Mouse (Mus musculus): ENCODE data around the gene Ccdc93.

The Ccdc93 gene

GRCm38 (mm10) chr1:121430938-121431928 is at the start of gene Ccdc93:
Gene Ccdc93, plus strand, starts transcription at chr1:121431049.
- peak; percentile 99 to 100 for DNase-seq

DNA sequence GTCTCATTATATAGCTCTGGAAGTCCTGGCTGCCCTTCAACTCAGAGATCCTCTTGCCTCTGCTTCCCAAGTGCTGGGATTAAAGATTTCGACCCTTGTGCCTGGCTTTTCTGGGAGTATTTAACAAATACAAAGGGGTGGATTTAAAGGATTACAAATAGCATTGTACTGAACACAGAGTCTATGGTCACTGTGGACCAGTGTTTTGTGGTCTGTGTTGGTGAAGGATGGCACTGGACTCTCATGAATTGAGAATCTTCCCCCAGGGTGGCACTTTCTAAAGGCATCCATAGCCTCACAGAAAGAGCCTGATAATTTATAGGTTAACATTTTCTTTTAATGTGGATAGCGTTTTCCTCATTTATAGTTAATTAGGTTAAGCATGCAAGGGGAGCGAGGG is 49.3 kb upstream of the Ccdc93 start:
- DNase-seq = no peak

DNA sequence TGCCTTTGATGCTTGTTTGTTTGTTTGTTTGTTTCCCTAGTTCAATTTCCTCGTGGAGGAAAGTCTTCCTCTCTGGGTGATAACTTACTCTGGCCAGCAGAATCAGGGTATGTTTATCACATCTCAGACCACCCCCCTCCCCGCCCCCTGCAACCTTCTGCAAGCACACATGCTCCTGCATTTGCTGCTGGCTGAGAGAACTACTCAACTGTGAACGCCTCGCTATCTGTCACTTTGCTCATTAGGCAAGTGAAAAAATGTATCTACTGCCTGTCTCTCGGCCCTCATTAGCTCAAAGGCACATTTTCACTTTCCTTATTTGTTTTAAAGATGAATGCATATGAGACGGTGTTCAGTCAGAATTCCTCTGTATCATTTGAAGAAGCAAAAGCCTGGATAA is 42.5 kb upstream of the Ccdc93 start:
- no peak for DNase-seq

DNA sequence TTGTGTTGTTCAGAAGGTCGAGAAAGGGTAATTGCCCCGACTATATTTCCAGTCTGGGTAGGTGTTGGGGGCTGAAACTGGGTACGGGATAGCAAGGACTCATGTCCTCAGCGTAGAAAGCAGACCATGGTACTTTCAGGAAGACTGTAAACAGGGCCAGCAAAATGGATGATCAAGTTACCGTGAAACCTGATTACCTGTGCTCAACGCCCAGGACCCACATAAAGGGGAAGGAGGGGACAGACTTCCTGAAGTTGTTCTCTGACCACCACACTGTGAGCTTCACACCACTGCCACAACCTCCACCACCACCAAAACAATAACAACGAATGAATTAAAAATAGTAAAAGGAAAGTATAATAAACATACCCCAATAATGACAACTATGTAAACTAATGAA is 42.1 kb upstream of the Ccdc93 start:
- DNase-seq = no peak

DNA sequence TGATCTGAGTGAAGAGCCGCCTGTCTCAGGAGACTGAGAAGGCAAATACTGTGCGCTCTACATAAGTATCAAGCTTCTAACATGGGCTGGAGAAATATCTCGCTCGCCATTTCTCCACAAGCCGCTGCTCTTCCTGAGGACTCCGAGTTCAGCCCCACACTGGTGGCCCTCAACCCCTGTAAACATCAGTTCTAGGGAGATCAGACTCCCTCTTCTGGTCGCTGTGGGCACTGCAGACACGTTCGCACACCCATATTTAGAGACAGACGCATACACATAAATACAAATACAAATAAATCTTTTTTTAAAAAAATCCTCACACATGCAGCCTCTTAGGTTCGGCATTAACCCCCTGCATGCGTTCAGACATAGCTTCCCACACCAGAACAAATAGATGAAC is 41.3 kb upstream of the Ccdc93 start:
- DNase-seq = peak; percentile 13 to 20

- no peak for DNase-seq
These were observed 40.8 kb upstream of the Ccdc93 start for GRCm38 (mm10) chr1:121390003-121390402.

DNA sequence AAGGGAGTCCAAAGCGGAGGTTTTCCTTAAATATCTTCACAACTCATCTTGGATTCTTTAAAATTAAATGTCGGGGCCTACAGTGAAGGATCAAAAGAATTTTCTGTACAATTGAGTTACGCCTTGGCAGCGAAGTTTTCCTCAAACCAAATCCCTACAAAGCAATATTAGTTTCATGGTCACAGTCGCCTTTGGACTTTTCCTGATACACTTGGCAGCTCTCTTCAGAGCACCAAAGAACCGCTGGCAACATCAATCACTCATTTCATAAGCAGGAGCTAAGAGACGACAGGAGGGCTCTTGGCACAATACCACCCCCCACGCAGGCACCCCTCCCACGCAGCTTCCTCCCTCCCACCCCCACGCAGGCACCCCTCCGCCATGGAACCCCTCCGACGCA is 40.4 kb upstream of the Ccdc93 start:
- DNase-seq = no peak

DNA sequence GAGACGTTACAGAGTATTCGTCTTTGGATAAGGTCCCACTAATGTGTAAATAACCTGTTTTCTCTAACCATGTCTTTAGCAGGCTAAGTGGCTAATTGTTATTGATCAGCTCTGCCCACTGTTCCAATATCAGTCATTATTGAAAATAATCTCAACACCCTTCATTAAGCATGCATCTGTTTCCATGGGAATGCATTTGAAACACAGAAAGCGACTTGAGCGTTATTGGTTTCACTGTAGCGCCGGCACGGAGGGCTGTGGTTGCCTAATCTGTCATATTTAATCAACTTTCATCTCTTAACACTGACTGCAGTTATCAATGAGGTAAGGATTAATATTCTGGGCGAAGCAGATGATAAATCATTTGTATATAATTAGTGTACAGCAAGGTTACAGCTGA is 40.0 kb upstream of the Ccdc93 start:
- no peak for DNase-seq

DNA sequence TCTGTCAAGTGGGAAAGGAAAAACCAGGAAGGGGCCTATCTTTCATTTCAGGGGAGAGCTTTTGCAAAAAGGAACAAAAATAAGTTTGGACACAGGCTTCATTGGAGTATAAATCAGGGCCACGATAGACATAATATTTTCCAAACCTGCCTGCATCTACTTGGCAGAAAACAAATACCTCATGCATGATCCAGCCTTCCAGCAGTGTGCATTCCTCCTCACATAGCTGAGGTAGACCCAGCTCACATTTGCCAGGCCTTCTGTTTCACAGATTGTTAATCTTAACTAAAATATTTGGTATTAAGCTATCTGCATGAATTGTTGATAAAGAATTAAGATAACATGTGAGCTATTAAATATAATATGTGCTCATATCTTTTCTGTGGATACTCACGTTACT is 37.7 kb upstream of the Ccdc93 start:
- no peak for DNase-seq

DNA sequence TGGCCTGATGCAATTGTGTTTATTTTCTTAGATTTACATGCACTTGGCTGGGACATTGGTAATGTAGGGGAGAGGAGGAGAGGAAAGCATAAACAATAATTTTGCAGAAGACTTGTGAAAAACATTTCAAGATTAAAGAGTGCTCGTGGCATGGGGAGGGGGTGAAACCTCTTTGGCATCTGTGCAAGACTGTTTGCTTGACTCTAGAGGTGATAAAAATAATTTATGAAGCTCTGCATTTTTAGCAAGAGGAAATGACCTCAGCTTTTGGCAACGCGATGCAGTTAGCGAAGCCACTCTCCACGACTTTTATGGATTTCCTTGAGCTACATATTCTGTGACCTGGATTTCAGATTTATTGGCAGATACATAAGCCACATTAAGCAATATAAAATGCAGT is 36.1 kb upstream of the Ccdc93 start:
- peak; percentile 43 to 67 for DNase-seq

DNA sequence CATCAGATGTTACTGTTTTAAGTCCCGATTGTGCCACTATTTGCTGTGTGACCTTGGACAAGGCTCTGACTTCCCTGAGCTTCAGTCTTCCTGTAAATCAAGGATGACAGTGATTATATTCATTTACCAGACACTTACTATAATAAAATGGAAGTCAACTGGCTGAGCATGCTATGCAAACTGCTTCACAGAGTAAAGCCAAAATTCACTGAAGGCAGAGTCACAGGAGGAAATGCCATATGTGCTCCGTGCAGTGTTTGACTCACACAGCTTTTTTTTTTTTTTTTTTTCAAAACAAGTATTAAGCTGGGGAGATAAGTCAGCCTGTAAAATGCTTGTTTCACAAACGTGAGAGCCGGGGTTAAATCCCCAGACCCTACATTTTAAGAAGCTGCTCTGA is 34.3 kb upstream of the Ccdc93 start:
- DNase-seq = no peak

GRCm38 (mm10) chr1:121398231-121398630 is 32.6 kb upstream of the Ccdc93 start:
- DNase-seq = no peak

GRCm38 (mm10) chr1:121398986-121399881 is 31.6 kb upstream of the Ccdc93 start:
- DNase-seq = peak; percentile 36 to 49

GRCm38 (mm10) chr1:121400243-121400642 is 30.6 kb upstream of the Ccdc93 start:
- DNase-seq = peak in 1 of 2 experiments; percentile 11

- peak; percentile 59 to 69 for DNase-seq
These were observed 11.8 kb upstream of the Ccdc93 start for GRCm38 (mm10) chr1:121419084-121419483.

DNA sequence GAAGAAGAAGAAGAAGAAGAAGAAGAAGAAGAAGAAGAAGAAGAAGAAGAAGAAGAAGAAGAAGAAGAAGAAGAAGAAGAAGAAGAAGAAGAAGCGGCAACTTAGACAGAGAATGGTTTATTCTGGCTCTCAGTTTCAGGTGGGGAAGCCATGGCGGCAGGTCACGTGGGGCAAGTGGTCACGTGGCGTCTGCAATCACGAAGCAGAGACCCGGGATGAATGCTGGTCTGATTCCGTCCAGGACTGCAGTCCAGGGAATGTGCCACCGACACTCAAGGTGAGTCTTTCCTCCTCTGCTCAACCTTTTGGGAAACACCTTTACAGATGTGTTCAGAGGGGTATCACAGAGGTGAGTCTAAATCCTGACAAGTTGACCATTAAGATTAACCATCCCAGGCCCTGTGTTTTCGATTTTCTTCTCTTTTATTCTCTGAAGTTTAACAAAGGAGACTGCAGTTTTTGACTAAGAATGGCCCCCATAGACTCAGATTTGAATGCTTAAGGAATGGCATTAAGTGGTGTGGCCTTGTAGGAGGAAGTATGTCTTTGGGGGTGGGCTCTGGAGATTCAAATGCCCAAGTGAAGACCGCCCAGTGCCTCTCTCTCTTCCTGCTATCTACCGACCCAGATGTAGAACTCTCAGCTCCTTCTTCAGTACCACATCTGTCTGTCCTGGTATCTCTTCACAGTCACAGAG is 11.1 kb upstream of the Ccdc93 start:
- DNase-seq = no peak

DNA sequence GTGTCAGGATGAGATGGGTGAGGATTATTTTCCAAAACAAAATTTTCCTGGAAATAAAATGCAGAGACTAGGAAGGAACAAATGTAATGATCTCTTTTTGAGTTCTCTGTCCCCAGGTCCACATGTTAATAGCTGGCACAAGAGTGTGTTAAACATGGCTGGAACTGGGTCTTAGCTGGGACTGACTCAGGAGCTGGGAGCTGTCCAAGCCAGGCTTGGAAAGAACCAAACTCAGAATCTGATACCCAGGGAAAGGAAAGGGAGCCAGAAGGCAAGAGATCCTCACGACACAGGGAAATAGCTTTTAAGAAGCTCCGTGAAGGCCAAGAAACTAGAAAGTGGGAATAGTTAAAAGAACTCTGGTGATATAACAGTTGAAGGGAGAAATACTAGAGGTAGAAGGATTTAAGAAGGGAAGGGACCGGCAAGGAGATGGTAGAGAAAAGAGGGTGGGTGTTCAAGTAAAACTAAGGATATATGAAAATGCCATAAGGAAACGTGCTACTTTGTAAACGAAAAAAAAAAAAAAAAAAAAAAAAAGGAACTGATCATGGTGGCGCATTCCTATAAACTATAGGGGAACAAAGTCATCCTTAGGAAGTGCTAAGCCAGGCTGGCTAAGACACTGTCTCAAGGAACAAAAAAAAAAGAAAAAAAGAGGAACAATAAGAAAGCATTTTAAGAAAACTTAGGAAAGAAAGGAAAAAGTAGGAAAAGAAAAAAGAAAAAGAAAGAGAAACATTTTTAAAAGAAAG is 489 bp upstream of the Ccdc93 start:
- peak in 1 of 2 experiments; percentile 6 for DNase-seq

DNA sequence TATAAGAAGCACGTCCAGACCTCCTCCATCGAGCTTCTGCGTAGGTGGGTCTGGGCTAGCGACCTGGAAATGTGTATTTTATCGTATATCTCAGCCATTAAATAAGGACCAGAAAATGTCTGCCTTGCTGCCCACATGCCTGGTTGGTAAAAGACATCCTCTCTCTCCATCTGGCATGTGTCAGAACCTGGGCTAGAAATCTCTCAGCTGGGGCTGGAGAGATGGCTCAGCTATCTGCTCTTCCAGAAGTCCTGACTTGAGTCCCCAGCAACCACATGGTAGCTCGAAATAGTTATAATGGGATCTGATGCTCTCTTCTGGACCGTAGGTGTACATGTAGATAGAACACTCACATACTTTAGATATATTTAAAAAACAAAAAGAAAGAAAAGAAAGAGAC is 5.1 kb downstream of the Ccdc93 start:
- DNase-seq = no peak

DNA sequence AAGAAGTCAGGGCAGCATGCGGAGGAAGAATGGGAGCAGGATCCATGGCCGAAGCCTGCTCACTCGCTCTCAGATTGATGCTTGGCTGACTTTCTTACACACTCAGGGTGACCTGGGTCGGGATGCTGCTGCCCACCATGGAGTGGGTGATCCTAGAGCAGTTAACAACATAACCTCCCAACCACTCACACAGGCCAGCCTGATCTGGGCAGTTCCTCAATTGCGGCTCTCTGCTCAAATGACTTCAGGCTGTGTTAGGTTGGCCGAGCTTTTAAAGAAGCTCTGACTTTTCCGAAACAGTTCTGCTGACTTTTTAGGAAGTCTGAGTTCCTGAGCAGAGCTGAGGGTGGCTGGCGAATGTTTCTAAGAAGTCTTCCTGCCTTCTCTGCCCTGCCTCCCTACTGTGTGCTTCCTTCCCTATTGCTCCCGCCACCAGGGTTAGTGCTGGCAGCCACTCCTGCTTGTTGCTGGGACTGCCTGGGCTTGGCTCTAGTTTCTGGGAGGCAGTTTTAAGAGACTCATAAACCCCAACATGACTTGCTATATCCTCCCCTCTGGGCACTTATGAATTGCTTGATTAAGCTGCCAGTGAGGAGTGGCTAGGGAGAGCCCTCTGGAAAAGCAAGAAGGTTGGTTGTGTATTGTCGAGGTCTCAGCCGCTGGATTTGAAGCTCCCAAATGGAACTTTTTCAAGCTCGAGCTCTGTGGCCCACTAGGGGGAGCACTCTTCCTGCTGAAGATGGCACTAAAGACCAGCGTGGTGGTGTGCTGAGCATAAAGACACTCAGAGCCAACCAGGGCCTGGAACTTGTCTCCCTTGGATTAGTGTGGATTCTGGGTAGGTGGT is 9.9 kb downstream of the Ccdc93 start:
- peak; percentile 75 to 79 for DNase-seq

DNA sequence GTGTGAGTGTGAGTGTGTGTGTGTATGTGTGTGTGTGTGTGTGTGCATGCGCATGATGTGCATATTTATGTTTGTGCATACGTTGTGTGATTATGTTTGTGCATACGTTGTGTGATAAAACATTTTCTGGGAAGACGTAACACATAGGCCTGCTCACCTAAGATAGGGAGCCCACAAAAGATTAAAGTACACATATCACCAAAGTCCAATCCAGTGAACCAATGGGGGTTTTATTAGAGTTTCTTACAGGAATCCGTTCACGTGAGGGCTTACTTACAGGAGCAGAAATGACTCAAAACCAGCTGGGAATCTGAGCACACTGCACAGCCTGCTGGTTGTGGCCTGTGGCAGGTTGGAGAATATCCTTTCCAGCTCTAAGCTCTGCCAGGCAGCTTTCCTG is 13.3 kb downstream of the Ccdc93 start:
- DNase-seq = no peak

DNA sequence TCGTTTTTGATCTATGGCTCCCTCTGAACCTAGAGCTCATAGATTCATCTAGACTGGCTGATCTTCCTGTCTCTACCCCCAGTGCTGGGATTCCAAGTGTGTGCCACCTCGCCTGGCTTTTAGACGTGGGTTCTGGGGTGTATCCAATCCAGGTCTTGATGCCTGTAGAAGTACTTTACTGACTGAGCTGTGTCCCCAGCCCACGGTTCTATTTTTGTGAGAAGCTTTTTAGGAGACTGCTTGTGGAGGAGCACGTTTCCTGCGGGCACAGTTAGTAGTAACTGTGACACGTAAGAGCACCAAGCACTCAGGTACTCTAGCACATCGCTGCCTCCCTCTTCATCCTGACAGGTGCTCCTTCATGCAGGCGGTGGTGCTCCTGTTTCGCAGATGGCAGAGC is 16.4 kb downstream of the Ccdc93 start:
- DNase-seq = no peak
